ENCODE assay signal across 31 mouse cellular contexts in the genomic region with DNA sequence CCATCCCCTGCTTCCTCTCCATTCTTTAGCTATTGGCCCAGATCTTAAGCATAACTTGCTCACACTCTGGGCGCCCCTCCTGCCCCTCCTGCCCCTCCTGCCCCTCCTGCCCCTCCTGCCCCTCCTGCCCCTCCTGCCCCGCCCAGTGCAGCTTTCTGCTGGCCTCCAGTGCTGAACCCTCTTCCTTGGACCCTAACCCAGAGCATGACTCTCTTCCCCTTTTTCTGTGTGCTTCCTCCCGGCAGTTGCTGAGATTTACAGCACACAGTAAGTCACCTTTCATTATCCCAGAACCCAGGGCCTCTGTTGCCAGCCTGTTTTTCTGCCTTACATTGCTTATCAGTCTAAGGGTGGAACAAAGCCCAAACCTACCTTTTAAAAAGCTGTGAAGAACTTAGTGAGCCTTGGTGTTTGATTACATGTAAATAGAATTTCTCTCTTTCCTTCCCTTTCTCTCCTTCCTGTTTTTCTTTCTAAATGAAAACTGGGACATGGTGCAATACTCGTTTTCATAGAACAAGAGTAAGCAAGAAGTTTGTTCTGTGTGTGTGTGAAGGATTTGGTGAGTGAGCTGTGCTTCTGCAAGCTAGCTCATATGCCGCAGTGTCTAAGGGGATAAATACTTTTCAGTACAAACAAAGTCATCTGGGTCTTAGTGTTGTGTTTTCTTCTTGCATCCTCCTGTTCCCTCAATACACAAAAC. TPM values are rescaled to one million over a fixed set of nuclear protein-coding genes. Genes with fewer than 3 reads are reported as not detected.
"Had no signal": no experiment of that assay in that cellular context is flagged by ENCODE, and none has a peak within 500 bp of the region (broad histone marks: within the 10 kb centered on the region; RNA-seq: fewer than 3 reads in every experiment).

No protein-coding gene starts in this region.

- H3K4me1 ChIP-seq: limb, embryonic 12.5 days; limb, embryonic 15.5 days had no signal

- H3K36me3 ChIP-seq: limb, embryonic 12.5 days; limb, embryonic 15.5 days; lung, embryonic 15.5 days; midbrain, embryonic 10.5 days; neural tube, embryonic 13.5 days had no signal

- H3K9ac ChIP-seq: limb, embryonic 12.5 days; limb, embryonic 15.5 days; liver, embryonic 14.5 days; lung, embryonic 15.5 days; midbrain, embryonic 13.5 days; neural tube, embryonic 13.5 days had no signal

- H3K9me3 ChIP-seq: limb, embryonic 15.5 days; lung, embryonic 15.5 days; midbrain, embryonic 10.5 days; neural tube, embryonic 13.5 days had no signal

- ATAC-seq: midbrain, embryonic 13.5 days; midbrain, embryonic 16.5 days had no signal

- H3K4me2 ChIP-seq: limb, embryonic 12.5 days; limb, embryonic 15.5 days; lung, embryonic 15.5 days; midbrain, embryonic 13.5 days; neural tube, embryonic 13.5 days had no signal

- DNase-seq: kidney, adult 18-20 months; kidney, adult 9 months; kidney, postnatal 14 days; kidney, postnatal 4 days; left cerebral cortex, postnatal 4 days; lung, adult 18-20 months; lung, postnatal 10 days; lung, postnatal 36 days; retina, postnatal 1 day; thymus, adult 2 months; thymus, postnatal 14 days; thymus, postnatal 4 days had no signal

- H3K27me3 ChIP-seq: limb, embryonic 12.5 days; limb, embryonic 15.5 days; lung, embryonic 15.5 days; megakaryocyte, embryonic 14.5 days; midbrain, embryonic 13.5 days; neural tube, embryonic 13.5 days had no signal

- H3K27ac ChIP-seq: limb, embryonic 12.5 days; limb, embryonic 15.5 days; liver, embryonic 14.5 days; lung, embryonic 15.5 days; midbrain, embryonic 10.5 days; midbrain, embryonic 13.5 days; neural tube, embryonic 13.5 days; stomach, postnatal 0 days had no signal

- H3K4me3 ChIP-seq: limb, embryonic 12.5 days; limb, embryonic 15.5 days; lung, embryonic 15.5 days; megakaryocyte, embryonic 14.5 days; midbrain, embryonic 10.5 days; midbrain, embryonic 13.5 days; myocyte; neural tube, embryonic 13.5 days had no signal

RNA-seq across cellular contexts. Expression of a gene that starts 10.3 kb away (rescaled TPM):
- total RNA-seq: layer of hippocampus, adult 18-20 months; layer of hippocampus, postnatal 14 days; left cerebral cortex, adult 8-10 months; left cerebral cortex, postnatal 14 days; left cerebral cortex, postnatal 4 days; monocyte, adult 5-6 weeks; neutrophil, adult 5-6 weeks had no signal
- polyA plus RNA-seq: kidney, embryonic 16.5 days; limb, embryonic 12.5 days; limb, embryonic 15.5 days; liver, embryonic 14.5 days; lung, embryonic 15.5 days; midbrain, embryonic 10.5 days; midbrain, embryonic 13.5 days; midbrain, embryonic 16.5 days; myocyte; neural tube, embryonic 13.5 days; stomach, embryonic 14.5 days; stomach, postnatal 0 days; thymus, adult 2 months had no signal

RNA-seq across cellular contexts. Expression of a gene that starts 43.2 kb away (rescaled TPM):
- total RNA-seq: monocyte, adult 5-6 weeks; neutrophil, adult 5-6 weeks had no signal
- polyA plus RNA-seq: myocyte had no signal
